Mouse (Mus musculus): Measurements from ENCODE around the gene Hnrnpl.

- no peak for TF ChIP-seq BHLHE40 (IDR thresholded peaks at IDR 0.05; ENCODE audit: low read depth, low read length)
- peak; percentile 69; the same call in 1 of the 2 replicates for TF ChIP-seq ELF1 (IDR thresholded peaks at IDR 0.05; ENCODE audit: low read depth, low read length)
Observed at GRCm38 (mm10) chr7:28780067-28780658, 28.2 kb upstream of the Hnrnpl start.

Measured in CH12.LX (cell line).